Mouse (Mus musculus): ENCODE measurements at regions not wholly inside any gene's neighbourhood (a gene's known extent, or its start where the extent isn't known, plus 50 kb on each side); places are given as distances from the start of the nearest gene placed in this dataset.

- TF ChIP-seq POLR2A (IDR thresholded peaks at IDR 0.05; ENCODE audit: low read depth, low read length) (no peak), CTCF (IDR thresholded peaks at IDR 0.05; ENCODE audit: extremely low read depth, insufficient read depth, insufficient read length, insufficient replicate concordance) (no peak)
These were observed 317.1 kb upstream of the Kcnh8 start for GRCm38 (mm10) chr17:52285392-52285791.
